Mouse (Mus musculus): Measurements from ENCODE around the gene Ptprr. TPM values are rescaled to one million over a fixed set of nuclear protein-coding genes. Genes with fewer than 3 reads are reported as not detected.

The Ptprr gene
- polyA plus RNA-seq, 1 experiment, result 0.04 TPM

- TF ChIP-seq MYOD1 (IDR thresholded peaks at IDR 0.05; ENCODE audit: control insufficient read depth, insufficient read length, low read depth) (no peak), MYOG (IDR thresholded peaks at IDR 0.05; ENCODE audit: control insufficient read depth, extremely low read depth, insufficient read length) (no peak), USF1 (IDR thresholded peaks at IDR 0.05; ENCODE audit: low read depth) (no peak), CTCF (IDR thresholded peaks at IDR 0.05; ENCODE audit: control insufficient read depth, insufficient read depth, insufficient read length) (no peak), FOSL1 (IDR thresholded peaks at IDR 0.05; ENCODE audit: insufficient read depth, low read length, poor library complexity, severe bottlenecking) (no peak), MAX (IDR thresholded peaks at IDR 0.05) (no peak), CEBPB (IDR thresholded peaks at IDR 0.05; ENCODE audit: low read depth) (no peak)
- H3ac ChIP-seq (ENCODE audit: control insufficient read depth, insufficient read length, low read depth), result no peak overlapping the region
- no peaks in the 10 kb centered on the region for H3K27me3 ChIP-seq (ENCODE audit: control insufficient read depth, insufficient read depth, insufficient read length)
- H3K4me3 ChIP-seq (ENCODE audit: insufficient read depth, poor library complexity, severe bottlenecking), result no peak overlapping the region
- no peaks in the 10 kb centered on the region for H3K79me3 ChIP-seq (ENCODE audit: low read depth)
- no peaks in the 10 kb centered on the region for H3K79me2 ChIP-seq (ENCODE audit: control insufficient read depth, insufficient read depth)
- H3K36me3 ChIP-seq (ENCODE audit: control insufficient read depth, insufficient read depth), result no peaks in the 10 kb centered on the region
These were observed 99.0 kb downstream of the Ptprr start for GRCm38 (mm10) chr10:116117060-116117459.

GRCm38 (mm10) chr10:116121463-116121862, 103.5 kb downstream of the Ptprr start:
- H3K36me3 ChIP-seq (ENCODE audit: control insufficient read depth, insufficient read depth), result no peaks in the 10 kb centered on the region
- H3K4me3 ChIP-seq (ENCODE audit: insufficient read depth, poor library complexity, severe bottlenecking), result no peak overlapping the region
- H3K79me2 ChIP-seq (ENCODE audit: control insufficient read depth, insufficient read depth), result no peaks in the 10 kb centered on the region
- H3ac ChIP-seq (ENCODE audit: control insufficient read depth, insufficient read length, low read depth), result no peak overlapping the region
- no peaks in the 10 kb centered on the region for H3K27me3 ChIP-seq (ENCODE audit: control insufficient read depth, insufficient read depth, insufficient read length)
- TF ChIP-seq MYOD1 (IDR thresholded peaks at IDR 0.05; ENCODE audit: control insufficient read depth, insufficient read length, low read depth) (no peak), MYOG (IDR thresholded peaks at IDR 0.05; ENCODE audit: control insufficient read depth, extremely low read depth, insufficient read length) (no peak), CEBPB (IDR thresholded peaks at IDR 0.05; ENCODE audit: low read depth) (no peak), MAX (IDR thresholded peaks at IDR 0.05) (no peak), USF1 (IDR thresholded peaks at IDR 0.05; ENCODE audit: low read depth) (no peak), FOSL1 (IDR thresholded peaks at IDR 0.05; ENCODE audit: insufficient read depth, low read length, poor library complexity, severe bottlenecking) (no peak), CTCF (IDR thresholded peaks at IDR 0.05; ENCODE audit: control insufficient read depth, insufficient read depth, insufficient read length) (no peak)
- no peaks in the 10 kb centered on the region for H3K79me3 ChIP-seq (ENCODE audit: low read depth)

- no peaks in the 10 kb centered on the region for H3K27me3 ChIP-seq (ENCODE audit: control insufficient read depth, insufficient read depth, insufficient read length)
- no peaks in the 10 kb centered on the region for H3K36me3 ChIP-seq (ENCODE audit: control insufficient read depth, insufficient read depth)
- TF ChIP-seq MYOG (IDR thresholded peaks at IDR 0.05; ENCODE audit: control insufficient read depth, extremely low read depth, insufficient read length), result no peak
- TF ChIP-seq MAX (IDR thresholded peaks at IDR 0.05), result no peak
- no peak for TF ChIP-seq CEBPB (IDR thresholded peaks at IDR 0.05; ENCODE audit: low read depth)
- TF ChIP-seq FOSL1 (IDR thresholded peaks at IDR 0.05; ENCODE audit: insufficient read depth, low read length, poor library complexity, severe bottlenecking), result no peak
- TF ChIP-seq MYOD1 (IDR thresholded peaks at IDR 0.05; ENCODE audit: control insufficient read depth, insufficient read length, low read depth), result no peak
- TF ChIP-seq USF1 (IDR thresholded peaks at IDR 0.05; ENCODE audit: low read depth), result no peak
- no peak for TF ChIP-seq CTCF (IDR thresholded peaks at IDR 0.05; ENCODE audit: control insufficient read depth, insufficient read depth, insufficient read length)
- no peaks in the 10 kb centered on the region for H3K79me2 ChIP-seq (ENCODE audit: control insufficient read depth, insufficient read depth)
- no peak overlapping the region for H3K4me3 ChIP-seq (ENCODE audit: insufficient read depth, poor library complexity, severe bottlenecking)
- H3K79me3 ChIP-seq (ENCODE audit: low read depth), result no peaks in the 10 kb centered on the region
- no peak overlapping the region for H3ac ChIP-seq (ENCODE audit: control insufficient read depth, insufficient read length, low read depth)
These were observed 105.8 kb downstream of the Ptprr start for GRCm38 (mm10) chr10:116123808-116124207.

GRCm38 (mm10) chr10:116125364-116125763, 107.4 kb downstream of the Ptprr start:
- Histone ChIP-seq H3K36me3 (ENCODE audit: control insufficient read depth, insufficient read depth) (no peaks in the 10 kb centered on the region), H3K79me3 (ENCODE audit: low read depth) (no peaks in the 10 kb centered on the region), H3K79me2 (ENCODE audit: control insufficient read depth, insufficient read depth) (no peaks in the 10 kb centered on the region), H3K27me3 (ENCODE audit: control insufficient read depth, insufficient read depth, insufficient read length) (no peaks in the 10 kb centered on the region), H3K4me3 (ENCODE audit: insufficient read depth, poor library complexity, severe bottlenecking) (no peak overlapping the region), H3ac (ENCODE audit: control insufficient read depth, insufficient read length, low read depth) (no peak overlapping the region)
- TF ChIP-seq USF1 (IDR thresholded peaks at IDR 0.05; ENCODE audit: low read depth), result no peak
- no peak for TF ChIP-seq FOSL1 (IDR thresholded peaks at IDR 0.05; ENCODE audit: insufficient read depth, low read length, poor library complexity, severe bottlenecking)
- no peak for TF ChIP-seq CTCF (IDR thresholded peaks at IDR 0.05; ENCODE audit: control insufficient read depth, insufficient read depth, insufficient read length)
- no peak for TF ChIP-seq CEBPB (IDR thresholded peaks at IDR 0.05; ENCODE audit: low read depth)
- no peak for TF ChIP-seq MYOD1 (IDR thresholded peaks at IDR 0.05; ENCODE audit: control insufficient read depth, insufficient read length, low read depth)
- TF ChIP-seq MAX (IDR thresholded peaks at IDR 0.05), result no peak
- no peak for TF ChIP-seq MYOG (IDR thresholded peaks at IDR 0.05; ENCODE audit: control insufficient read depth, extremely low read depth, insufficient read length)

- no peaks in the 10 kb centered on the region for H3K27me3 ChIP-seq (ENCODE audit: control insufficient read depth, insufficient read depth, insufficient read length)
- no peak overlapping the region for H3K4me3 ChIP-seq (ENCODE audit: insufficient read depth, poor library complexity, severe bottlenecking)
- TF ChIP-seq MAX (IDR thresholded peaks at IDR 0.05) (no peak), MYOD1 (IDR thresholded peaks at IDR 0.05; ENCODE audit: control insufficient read depth, insufficient read length, low read depth) (no peak), CEBPB (IDR thresholded peaks at IDR 0.05; ENCODE audit: low read depth) (no peak), USF1 (IDR thresholded peaks at IDR 0.05; ENCODE audit: low read depth) (no peak), FOSL1 (IDR thresholded peaks at IDR 0.05; ENCODE audit: insufficient read depth, low read length, poor library complexity, severe bottlenecking) (no peak), MYOG (IDR thresholded peaks at IDR 0.05; ENCODE audit: control insufficient read depth, extremely low read depth, insufficient read length) (no peak), CTCF (IDR thresholded peaks at IDR 0.05; ENCODE audit: control insufficient read depth, insufficient read depth, insufficient read length) (no peak)
- no peaks in the 10 kb centered on the region for H3K36me3 ChIP-seq (ENCODE audit: control insufficient read depth, insufficient read depth)
- H3ac ChIP-seq (ENCODE audit: control insufficient read depth, insufficient read length, low read depth), result no peak overlapping the region
- H3K79me2 ChIP-seq (ENCODE audit: control insufficient read depth, insufficient read depth), result no peaks in the 10 kb centered on the region
- no peaks in the 10 kb centered on the region for H3K79me3 ChIP-seq (ENCODE audit: low read depth)
These were observed 112.4 kb downstream of the Ptprr start for GRCm38 (mm10) chr10:116130401-116130800.

GRCm38 (mm10) chr10:116131223-116131622, 113.2 kb downstream of the Ptprr start:
- no peaks in the 10 kb centered on the region for H3K79me3 ChIP-seq (ENCODE audit: low read depth)
- no peaks in the 10 kb centered on the region for H3K36me3 ChIP-seq (ENCODE audit: control insufficient read depth, insufficient read depth)
- no peak overlapping the region for H3K4me3 ChIP-seq (ENCODE audit: insufficient read depth, poor library complexity, severe bottlenecking)
- H3ac ChIP-seq (ENCODE audit: control insufficient read depth, insufficient read length, low read depth), result no peak overlapping the region
- H3K79me2 ChIP-seq (ENCODE audit: control insufficient read depth, insufficient read depth), result no peaks in the 10 kb centered on the region
- TF ChIP-seq CEBPB (IDR thresholded peaks at IDR 0.05; ENCODE audit: low read depth), result no peak
- H3K27me3 ChIP-seq (ENCODE audit: control insufficient read depth, insufficient read depth, insufficient read length), result no peaks in the 10 kb centered on the region
